Mouse (Mus musculus) bone marrow, adult 2 months (tissue): ENCODE measurements around the gene Slamf1. TPM values are rescaled to one million over a fixed set of nuclear protein-coding genes. Genes with fewer than 3 reads are reported as not detected.
A peak's percentile ranks its signal among the peaks of the same experiment; 100 is the strongest.

ENCODE experiments used
- H3K27ac ChIP-seq: fragments of 200-500 bp; 2 replicates; pipeline ENCODE4 v1.5.1; 2012; ENCODE audit warnings: low read depth, mild to moderate bottlenecking, control low read depth, inconsistent platforms, low read length; ENCODE audit not compliant: control insufficient read depth, poor library complexity, insufficient read depth
- H3K4me1 ChIP-seq: fragments of 200-500 bp; 2 replicates; pipeline ENCODE4 v1.6.1; 2011; ENCODE audit warnings: low read length; ENCODE audit not compliant: control insufficient read depth, insufficient read depth
- H3K4me3 ChIP-seq: fragments of 200-500 bp; replicated peaks from 2 replicates; pipeline ENCODE3; 2011; ENCODE audit warnings: mild to moderate bottlenecking, low read depth, low read length, control low read depth; ENCODE audit not compliant: control insufficient read depth
- CTCF ChIP-seq: fragments of 200-500 bp; IDR thresholded peaks from 2 replicates; pipeline ENCODE4 v1.5.1; 2011; ENCODE audit warnings: low read length, control low read depth; ENCODE audit not compliant: control insufficient read depth, insufficient read depth
- POLR2A ChIP-seq: fragments of 200-500 bp; IDR thresholded peaks from 2 replicates; pipeline ENCODE4 v1.6.1; 2011; ENCODE audit warnings: low read depth, mild to moderate bottlenecking, control low read depth, low read length, borderline replicate concordance; ENCODE audit not compliant: control insufficient read depth
- WGBS: fragments of 180-500 bp; shearing (Covaris S2); methylation state at CpG from one replicate; pipeline ENCODE4 v1.1.7; 2018; 5-methylcytosine and 5-hydroxymethylcytosine counted together
- polyA plus RNA-seq: library from polyadenylated mRNA; stranded (reverse); fragments of >200 nt; gene quantifications from 2 replicates; pipeline ENCODE4 v1.2.4, GENCODE M21; 2011; ENCODE audit warnings: low replicate concordance; ENCODE audit not compliant: missing spikeins, insufficient read depth, insufficient read length

Gene Slamf1
- polyA plus RNA-seq, 1 experiment = 11.7 TPM

GRCm38 (mm10) chr1:171821331-171821730 is 54.4 kb downstream of the Slamf1 start:
- peaks cover 1% of the 10 kb centered on the region; the same call in 1 of the 2 replicates for H3K4me1 ChIP-seq
- H3K27ac ChIP-seq = no peak overlapping the region
- 6% methylated on average over 1 of the region's 1 CpGs for WGBS
- H3K4me3 ChIP-seq = no peak overlapping the region
- TF ChIP-seq CTCF (no peak), POLR2A (no peak)

- no peak overlapping the region for H3K27ac ChIP-seq
- H3K4me3 ChIP-seq = no peak overlapping the region
- 34% methylated on average over 4 of the region's 4 CpGs for WGBS
- TF ChIP-seq CTCF (no peak), POLR2A (no peak)
- H3K4me1 ChIP-seq = peaks cover 1% of the 10 kb centered on the region; the same call in 1 of the 2 replicates
Measured at GRCm38 (mm10) chr1:171825462-171825861, 58.5 kb downstream of the Slamf1 start.

- no peak for TF ChIP-seq CTCF
- no peak for TF ChIP-seq POLR2A
- H3K4me1 ChIP-seq = peaks cover 1% of the 10 kb centered on the region; the same call in 1 of the 2 replicates
- no peak overlapping the region for H3K4me3 ChIP-seq
- H3K27ac ChIP-seq = no peak overlapping the region
Measured at GRCm38 (mm10) chr1:171826164-171826563, 59.2 kb downstream of the Slamf1 start.

GRCm38 (mm10) chr1:171827674-171828073 is 60.7 kb downstream of the Slamf1 start:
- Histone ChIP-seq H3K4me1 (peaks cover 1% of the 10 kb centered on the region; the same call in 1 of the 2 replicates), H3K4me3 (no peak overlapping the region), H3K27ac (no peak overlapping the region)
- TF ChIP-seq CTCF = peak; percentile 31; the same call in 1 of the 2 replicates
- no peak for TF ChIP-seq POLR2A

- TF ChIP-seq POLR2A (no peak), CTCF (no peak)
- Histone ChIP-seq H3K27ac (peak within 1 kb of the TSS; percentile 38; the same call in 1 of the 2 replicates), H3K4me1 (peaks cover 3% of the 10 kb centered on the region; the same call in 1 of the 2 replicates), H3K4me3 (peak within 1 kb of the TSS; percentile 71)
- 13% methylated on average over 3 of the region's 3 CpGs for WGBS
Measured at GRCm38 (mm10) chr1:171839488-171839887, 72.6 kb downstream of the Slamf1 start, which contains the start of gene Cd84. Cd84 (plus strand) TSS chr1:171839697.

GRCm38 (mm10) chr1:171840450-171841023 is 73.6 kb downstream of the Slamf1 start:
- Histone ChIP-seq H3K27ac (peak overlapping the region; percentile 38; the same call in 1 of the 2 replicates), H3K4me3 (peak overlapping the region; percentile 71), H3K4me1 (peaks cover 4% of the 10 kb centered on the region; the same call in 1 of the 2 replicates)
- under 1% methylated on average over 4 of the region's 4 CpGs for WGBS
- TF ChIP-seq POLR2A (no peak), CTCF (no peak)

GRCm38 (mm10) chr1:171845035-171845754 is 78.3 kb downstream of the Slamf1 start:
- WGBS = 7% methylated on average over 5 of the region's 5 CpGs
- Histone ChIP-seq H3K4me3 (peak overlapping the region; percentile 50), H3K27ac (peak overlapping the region; percentile 82; the same call in 1 of the 2 replicates), H3K4me1 (peaks cover 2% of the 10 kb centered on the region; the same call in 1 of the 2 replicates)
- TF ChIP-seq CTCF (no peak), POLR2A (no peak)

- H3K4me3 ChIP-seq = no peak overlapping the region
- no peak for TF ChIP-seq CTCF
- TF ChIP-seq POLR2A = no peak
- H3K27ac ChIP-seq = no peak overlapping the region
- H3K4me1 ChIP-seq = peaks cover 3% of the 10 kb centered on the region; the same call in 1 of the 2 replicates
Measured at GRCm38 (mm10) chr1:171848201-171848600, 81.3 kb downstream of the Slamf1 start.
